Mouse (Mus musculus): ENCODE measurements around the gene Dcx. TPM values are rescaled to one million over a fixed set of nuclear protein-coding genes. Genes with fewer than 3 reads are reported as not detected.
A peak's percentile ranks its signal among the peaks of the same experiment; 100 is the strongest.

Dcx gene
- polyA plus RNA-seq (2014; fragmentation: Nextera tagmentation; extraction: Ambion mirVana) = 6.2 and 6.5 TPM in 2 replicates

- no peaks in the 10 kb centered on the region for H3K4me1 ChIP-seq (ENCODE audit: insufficient read depth)
- H3K9ac ChIP-seq = no peak within 1 kb of the TSS; the same call in 1 of the 2 replicates
- H3K4me2 ChIP-seq = peak within 1 kb of the TSS; percentile 23; the same call in 1 of the 2 replicates
- no peak for ATAC-seq (ENCODE audit: insufficient read depth)
- H3K9me3 ChIP-seq (ENCODE audit: low read depth, low read length) = no peaks in the 10 kb centered on the region
- TF ChIP-seq CTCF (IDR thresholded peaks at IDR 0.05; ENCODE audit: low read depth) = no peak
- H3K27ac ChIP-seq (ENCODE audit: low read depth) = no peak within 1 kb of the TSS
- H3K4me3 ChIP-seq (ENCODE audit: low read depth, low read length) = no peak within 1 kb of the TSS
- H3K36me3 ChIP-seq (ENCODE audit: insufficient read depth) = no peaks in the 10 kb centered on the region
- peak; percentile 12 for DNase-seq
- WGBS = 31% methylated on average over 8 of the region's 8 CpGs
- no peaks in the 10 kb centered on the region for H3K27me3 ChIP-seq (ENCODE audit: insufficient read depth, low read length)
Observed at GRCm38 (mm10) chrX:143932958-143933357, at the start of gene Dcx. Gene Dcx (minus strand): TSS chrX:143933311.

- H3K9me3 ChIP-seq (ENCODE audit: low read depth, low read length) = no peaks in the 10 kb centered on the region
- no peaks in the 10 kb centered on the region for H3K4me1 ChIP-seq (ENCODE audit: insufficient read depth)
- WGBS = 47% methylated on average over 6 of the region's 6 CpGs
- ATAC-seq (ENCODE audit: insufficient read depth) = peak; percentile 52; the same call in 1 of the 2 replicates
- H3K27me3 ChIP-seq (ENCODE audit: insufficient read depth, low read length) = no peaks in the 10 kb centered on the region
- no peak overlapping the region for H3K27ac ChIP-seq (ENCODE audit: low read depth)
- DNase-seq = peak; percentile 7
- no peaks in the 10 kb centered on the region for H3K36me3 ChIP-seq (ENCODE audit: insufficient read depth)
- TF ChIP-seq CTCF (IDR thresholded peaks at IDR 0.05; ENCODE audit: low read depth) = no peak
- no peak overlapping the region for H3K9ac ChIP-seq
- H3K4me2 ChIP-seq = no peak overlapping the region
- no peak overlapping the region for H3K4me3 ChIP-seq (ENCODE audit: low read depth, low read length)
Observed at GRCm38 (mm10) chrX:143966249-143966648, 33.1 kb upstream of the Dcx start.

GRCm38 (mm10) chrX:143933671-143934070 is 560 bp upstream of the Dcx start:
- no peak for DNase-seq
- Histone ChIP-seq H3K4me1 (ENCODE audit: insufficient read depth) (no peaks in the 10 kb centered on the region), H3K9me3 (ENCODE audit: low read depth, low read length) (no peaks in the 10 kb centered on the region), H3K4me2 (no peak overlapping the region), H3K27ac (ENCODE audit: low read depth) (no peak overlapping the region), H3K27me3 (ENCODE audit: insufficient read depth, low read length) (no peaks in the 10 kb centered on the region), H3K9ac (no peak overlapping the region), H3K36me3 (ENCODE audit: insufficient read depth) (no peaks in the 10 kb centered on the region), H3K4me3 (ENCODE audit: low read depth, low read length) (no peak overlapping the region)
- no peak for TF ChIP-seq CTCF (IDR thresholded peaks at IDR 0.05; ENCODE audit: low read depth)
- ATAC-seq (ENCODE audit: insufficient read depth) = no peak
- 44% methylated on average over 2 of the region's 2 CpGs for WGBS

GRCm38 (mm10) chrX:143932530-143932929 is 581 bp downstream of the Dcx start:
- H3K4me1 ChIP-seq (ENCODE audit: insufficient read depth) = no peaks in the 10 kb centered on the region
- DNase-seq = no peak
- H3K4me3 ChIP-seq (ENCODE audit: low read depth, low read length) = no peak overlapping the region
- H3K9ac ChIP-seq = no peak overlapping the region; the same call in 1 of the 2 replicates
- H3K27me3 ChIP-seq (ENCODE audit: insufficient read depth, low read length) = no peaks in the 10 kb centered on the region
- 50% methylated on average over 1 of the region's 1 CpGs for WGBS
- no peak overlapping the region for H3K27ac ChIP-seq (ENCODE audit: low read depth)
- TF ChIP-seq CTCF (IDR thresholded peaks at IDR 0.05; ENCODE audit: low read depth) = no peak
- H3K9me3 ChIP-seq (ENCODE audit: low read depth, low read length) = no peaks in the 10 kb centered on the region
- peak overlapping the region; percentile 23; the same call in 1 of the 2 replicates for H3K4me2 ChIP-seq
- H3K36me3 ChIP-seq (ENCODE audit: insufficient read depth) = no peaks in the 10 kb centered on the region
- ATAC-seq (ENCODE audit: insufficient read depth) = no peak

- no peak overlapping the region for H3K4me3 ChIP-seq (ENCODE audit: low read depth, low read length)
- no peak for ATAC-seq (ENCODE audit: insufficient read depth)
- WGBS = 40% methylated on average over 6 of the region's 6 CpGs
Observed at GRCm38 (mm10) chrX:143931400-143932185, 1.5 kb downstream of the Dcx start.

GRCm38 (mm10) chrX:143922070-143922469 is 11.0 kb downstream of the Dcx start:
- ATAC-seq (ENCODE audit: insufficient read depth) = no peak

More at GRCm38 (mm10) chrX:143931400-143932185, 1.5 kb downstream of the Dcx start:
- Histone ChIP-seq H3K27me3 (ENCODE audit: insufficient read depth, low read length) (no peaks in the 10 kb centered on the region), H3K9me3 (ENCODE audit: low read depth, low read length) (no peaks in the 10 kb centered on the region), H3K4me2 (peak overlapping the region; percentile 23; the same call in 1 of the 2 replicates), H3K36me3 (ENCODE audit: insufficient read depth) (no peaks in the 10 kb centered on the region), H3K4me1 (ENCODE audit: insufficient read depth) (no peaks in the 10 kb centered on the region), H3K27ac (ENCODE audit: low read depth) (no peak overlapping the region), H3K9ac (no peak overlapping the region)
- no peak for DNase-seq
- TF ChIP-seq CTCF (IDR thresholded peaks at IDR 0.05; ENCODE audit: low read depth) = no peak

GRCm38 (mm10) chrX:143906699-143907471 is 26.2 kb downstream of the Dcx start:
- no peaks in the 10 kb centered on the region for H3K9me3 ChIP-seq (ENCODE audit: low read depth, low read length)
- H3K4me1 ChIP-seq (ENCODE audit: insufficient read depth) = no peaks in the 10 kb centered on the region
- no peaks in the 10 kb centered on the region for H3K36me3 ChIP-seq (ENCODE audit: insufficient read depth)
- 32% methylated on average over 3 of the region's 3 CpGs for WGBS
- H3K27me3 ChIP-seq (ENCODE audit: insufficient read depth, low read length) = no peaks in the 10 kb centered on the region
- H3K9ac ChIP-seq = no peak overlapping the region
- ATAC-seq (ENCODE audit: insufficient read depth) = peak; percentile 47; the same call in 1 of the 2 replicates
- H3K4me3 ChIP-seq (ENCODE audit: low read depth, low read length) = no peak overlapping the region
- no peak for TF ChIP-seq CTCF (IDR thresholded peaks at IDR 0.05; ENCODE audit: low read depth)
- DNase-seq = peak; percentile 64
- H3K27ac ChIP-seq (ENCODE audit: low read depth) = no peak overlapping the region
- no peak overlapping the region for H3K4me2 ChIP-seq

More at GRCm38 (mm10) chrX:143922070-143922469, 11.0 kb downstream of the Dcx start:
- 92% methylated on average over 5 of the region's 5 CpGs for WGBS
- Histone ChIP-seq H3K4me1 (ENCODE audit: insufficient read depth) (no peaks in the 10 kb centered on the region), H3K9me3 (ENCODE audit: low read depth, low read length) (no peaks in the 10 kb centered on the region), H3K4me3 (ENCODE audit: low read depth, low read length) (no peak overlapping the region), H3K9ac (no peak overlapping the region), H3K27me3 (ENCODE audit: insufficient read depth, low read length) (no peaks in the 10 kb centered on the region), H3K36me3 (ENCODE audit: insufficient read depth) (no peaks in the 10 kb centered on the region), H3K4me2 (no peak overlapping the region), H3K27ac (ENCODE audit: low read depth) (no peak overlapping the region)
- no peak for TF ChIP-seq CTCF (IDR thresholded peaks at IDR 0.05; ENCODE audit: low read depth)
- DNase-seq = no peak
